Mouse (Mus musculus) retina, postnatal 7 days (tissue): ENCODE results near the gene 4930579F01Rik.
"Not testable (repeated sequence)": the region's sequence is repeated elsewhere in the genome, so short reads cannot be mapped to it uniquely, and the experiment has no call there.

ENCODE experiments used
- DNase-seq: peaks from one replicate; pipeline ENCODE4 v3.0.0-alpha.2; 2012; ENCODE audit warnings: low read depth, low spot score

4930579F01Rik gene

GRCm38 (mm10) chr3:138144642-138145171, 48.9 kb downstream of the 4930579F01Rik start, which contains the start of gene Mttp:
TSS of gene Mttp (minus strand) at chr3:138144968.
- peak; percentile 60 for DNase-seq

- DNase-seq = no peak
These were observed 49.5 kb downstream of the 4930579F01Rik start for GRCm38 (mm10) chr3:138144060-138144641.

GRCm38 (mm10) chr3:138143315-138144059, 50.1 kb downstream of the 4930579F01Rik start, which contains the start of gene Trmt10a:
TSS of gene Trmt10a (plus strand) at chr3:138143448.
- peak; percentile 95 for DNase-seq

GRCm38 (mm10) chr3:138142733-138143314, 50.8 kb downstream of the 4930579F01Rik start:
- DNase-seq = no peak

- no peak for DNase-seq
These were observed 51.4 kb downstream of the 4930579F01Rik start for GRCm38 (mm10) chr3:138142052-138142732.

- DNase-seq = no peak
These were observed 54.0 kb downstream of the 4930579F01Rik start for GRCm38 (mm10) chr3:138139663-138140062.

- DNase-seq = not testable (repeated sequence)
These were observed 55.5 kb downstream of the 4930579F01Rik start for GRCm38 (mm10) chr3:138138146-138138545.

GRCm38 (mm10) chr3:138134528-138134927, 59.1 kb downstream of the 4930579F01Rik start:
- DNase-seq = no peak

- DNase-seq = no peak
These were observed 59.7 kb downstream of the 4930579F01Rik start for GRCm38 (mm10) chr3:138133916-138134315.

GRCm38 (mm10) chr3:138133463-138133862, 60.2 kb downstream of the 4930579F01Rik start:
- DNase-seq = no peak

- DNase-seq = no peak
These were observed 62.5 kb downstream of the 4930579F01Rik start for GRCm38 (mm10) chr3:138131168-138131567.

GRCm38 (mm10) chr3:138130692-138131091, 62.9 kb downstream of the 4930579F01Rik start:
- no peak for DNase-seq

GRCm38 (mm10) chr3:138129110-138129509, 64.5 kb downstream of the 4930579F01Rik start:
- no peak for DNase-seq

- no peak for DNase-seq
These were observed 69.8 kb downstream of the 4930579F01Rik start for GRCm38 (mm10) chr3:138123842-138124241.

GRCm38 (mm10) chr3:138121461-138121860, 72.2 kb downstream of the 4930579F01Rik start:
- DNase-seq = no peak

- no peak for DNase-seq
These were observed 74.0 kb downstream of the 4930579F01Rik start for GRCm38 (mm10) chr3:138119444-138120105.

GRCm38 (mm10) chr3:138118831-138119230, 74.8 kb downstream of the 4930579F01Rik start:
- DNase-seq = no peak

- no peak for DNase-seq
These were observed 75.2 kb downstream of the 4930579F01Rik start for GRCm38 (mm10) chr3:138118392-138118791.

GRCm38 (mm10) chr3:138116871-138117270, 76.8 kb downstream of the 4930579F01Rik start:
- no peak for DNase-seq

GRCm38 (mm10) chr3:138114106-138114505, 79.5 kb downstream of the 4930579F01Rik start:
- no peak for DNase-seq
